Mouse (Mus musculus) common myeloid progenitor, adult 5-6 weeks (primary cell): Measurements from ENCODE around the gene Aqp5. TPM values are rescaled to one million over a fixed set of nuclear protein-coding genes. Genes with fewer than 3 reads are reported as not detected.

Experiments
- ATAC-seq: replicated peaks from 2 replicates; pipeline ENCODE4 v1.8.0; 2016; ENCODE audit warnings: low read depth, mild to moderate bottlenecking, moderate TSS enrichment, inconsistent platforms; ENCODE audit not compliant: poor library complexity, severe bottlenecking
- total RNA-seq: library from RNA; stranded (forward); fragments of 200-1000, 187-1606 nt; gene quantifications from 2 replicates; pipeline ENCODE4 v1.2.3, GENCODE M21; 2017

Gene Aqp5
- total RNA-seq, 1 experiment from 2014 or later: not detected

DNA sequence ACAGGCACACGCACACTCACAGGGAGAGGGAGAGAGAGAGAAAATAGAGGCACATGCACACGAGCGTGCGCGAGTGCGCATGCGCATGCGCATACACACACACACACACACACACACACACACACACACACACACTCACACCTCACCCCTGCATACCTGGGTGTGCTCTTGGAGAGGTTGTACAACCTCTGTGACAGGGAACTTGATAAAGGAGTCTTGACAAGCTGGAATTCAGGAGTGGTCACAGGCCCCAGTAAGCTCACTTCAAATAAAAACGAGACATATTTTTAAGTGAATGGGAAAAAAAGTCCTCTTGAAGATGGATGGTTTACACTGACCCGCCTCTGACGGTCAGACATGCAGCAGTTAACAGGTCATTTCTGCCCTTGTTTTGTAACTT is 31.5 kb downstream of the Aqp5 start:
- no peak for ATAC-seq

DNA sequence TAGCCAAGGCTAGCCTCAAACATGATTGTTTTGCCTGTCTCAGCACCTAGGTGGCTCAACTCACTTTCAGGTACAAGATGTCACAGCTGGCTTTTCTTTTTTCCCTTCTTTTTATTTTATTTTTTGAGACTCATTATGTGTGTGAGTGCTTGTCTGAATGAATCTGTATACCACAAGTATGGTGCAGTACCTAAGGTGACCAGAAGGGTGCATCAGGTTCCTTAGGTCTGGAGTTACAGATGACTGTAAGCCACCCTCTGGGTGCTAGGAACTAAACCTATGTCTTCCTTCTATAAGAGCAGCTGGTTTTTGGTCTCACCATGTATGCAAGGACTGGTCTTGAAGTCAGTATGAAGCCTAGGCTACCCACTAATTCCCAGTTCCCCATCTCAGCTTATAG is 41.0 kb downstream of the Aqp5 start:
- no peak for ATAC-seq

DNA sequence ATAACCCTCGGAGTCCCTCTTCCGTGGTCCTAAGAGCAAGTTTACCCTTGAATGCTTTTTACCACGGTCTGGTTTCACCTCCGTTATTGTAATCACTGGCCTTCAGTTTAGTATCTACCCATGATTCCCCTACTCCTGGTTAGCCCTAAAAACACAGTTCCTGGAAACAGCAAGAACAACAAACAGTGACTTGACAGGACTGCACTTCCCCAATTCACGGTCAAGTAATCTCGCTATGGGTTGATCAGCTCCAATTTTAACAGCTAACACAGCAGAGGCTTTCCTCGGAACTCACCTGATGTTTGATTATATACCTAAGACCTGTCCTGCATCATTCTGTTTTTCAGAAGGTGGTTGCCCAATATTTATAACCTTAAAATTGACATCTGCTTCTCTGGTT is 44.1 kb downstream of the Aqp5 start:
- ATAC-seq: no peak; the same call in 1 of the 2 replicates

DNA sequence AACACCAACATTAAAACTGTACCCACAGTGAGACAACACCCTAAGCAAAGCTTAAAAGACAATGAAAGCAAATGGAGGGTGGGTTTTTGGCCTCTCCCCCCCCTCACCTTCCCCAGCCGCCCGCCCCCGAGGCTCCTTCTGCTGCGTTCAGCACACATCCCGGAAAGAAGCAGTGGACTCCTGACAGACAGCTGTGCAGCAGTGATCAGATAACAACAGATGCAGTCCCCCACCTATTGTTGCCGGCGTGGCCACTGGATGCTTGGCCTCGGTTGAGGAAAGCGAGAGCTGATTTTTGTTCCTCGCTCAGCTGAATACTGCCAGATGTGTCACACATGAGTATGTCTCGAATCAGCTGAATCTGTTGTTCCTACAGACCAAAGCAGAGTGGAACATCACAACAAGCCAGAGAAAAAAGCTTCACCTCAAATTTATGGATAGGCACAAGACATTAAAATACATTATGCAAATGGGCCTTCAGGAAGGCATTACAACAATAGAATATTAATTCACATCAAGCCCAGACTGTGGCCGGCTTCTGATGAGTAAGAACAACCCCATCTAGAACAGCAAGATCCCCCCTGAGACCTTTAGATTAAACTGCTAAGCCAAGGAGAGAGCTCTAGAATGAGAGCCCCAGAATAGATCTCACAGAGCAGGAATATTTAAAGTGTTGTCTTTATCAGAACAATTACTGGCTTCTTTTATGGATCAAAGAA is 47.0 kb downstream of the Aqp5 start:
- ATAC-seq: no peak

DNA sequence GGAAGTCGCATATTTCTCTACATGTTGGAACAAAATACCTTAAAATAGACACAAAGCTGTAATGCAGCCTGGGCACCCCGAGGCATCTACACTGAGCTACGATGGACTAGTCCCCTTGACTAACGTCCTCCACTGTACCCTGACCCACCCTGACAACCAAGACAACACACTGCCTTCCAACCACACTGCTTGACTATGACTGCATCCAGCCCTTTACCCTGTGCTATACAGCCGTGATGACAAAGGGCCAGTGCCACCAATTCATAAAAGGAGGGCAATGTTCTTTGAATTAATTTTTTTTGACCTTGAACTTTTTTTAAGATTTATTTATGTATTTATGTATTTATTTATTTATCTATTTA is 47.5 kb downstream of the Aqp5 start:
- ATAC-seq: no peak

DNA sequence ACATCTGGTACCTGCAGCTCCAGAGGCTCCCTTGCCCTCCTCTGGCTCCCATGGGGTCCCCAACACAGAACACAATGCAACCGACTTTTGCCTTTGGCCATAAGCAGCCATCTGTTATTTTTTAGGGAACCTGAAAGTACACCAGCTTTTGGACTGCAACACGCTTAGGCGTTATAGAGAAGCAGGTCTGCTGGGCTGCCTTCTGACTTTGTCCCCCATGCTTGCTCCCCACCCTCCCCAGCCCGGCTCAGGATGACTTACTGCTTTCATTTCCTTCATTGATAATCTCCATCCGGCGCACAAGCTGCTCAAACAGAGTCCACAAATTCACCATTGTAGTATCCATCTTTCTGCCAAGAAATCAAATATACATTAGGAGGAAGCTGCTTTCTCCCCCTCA is 52.0 kb downstream of the Aqp5 start:
- ATAC-seq: peak; percentile 42

DNA sequence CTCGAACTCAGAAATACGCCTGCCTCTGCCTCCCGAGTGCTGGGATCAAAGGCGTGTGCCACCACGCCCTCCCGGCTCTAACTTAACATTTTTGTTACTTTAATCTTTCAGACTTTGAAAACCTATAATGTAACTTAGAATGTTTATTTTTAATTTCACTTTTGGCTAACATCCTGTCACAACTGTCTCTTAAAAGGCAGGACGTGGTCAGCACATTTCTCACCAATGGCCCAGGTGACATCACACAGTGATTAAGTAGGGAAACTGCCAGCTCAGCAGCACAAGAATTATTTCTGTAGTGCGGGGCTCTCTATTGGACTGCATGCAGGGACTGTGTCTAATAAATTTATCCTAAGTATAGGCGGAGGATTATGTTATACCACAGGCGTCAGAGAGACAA is 53.2 kb downstream of the Aqp5 start:
- no peak for ATAC-seq

Other genes starting within 250 kb of the Aqp5 start
- 9.2 and 9.6 TPM in 2 replicates for gene Fmnl3, start 220.3 kb upstream of the Aqp5 start, total RNA-seq
- gene Tmbim6, start 197.9 kb upstream of the Aqp5 start, total RNA-seq: 92.2 and 125 TPM in 2 replicates
- gene Nckap5l, start 133.0 kb upstream of the Aqp5 start, total RNA-seq: 0.78 and 6.7 TPM in 2 replicates
- gene Bcdin3d, start 116.1 kb upstream of the Aqp5 start, total RNA-seq: 4.9 and 5.4 TPM in 2 replicates
- gene Faim2, start 62.6 kb upstream of the Aqp5 start, total RNA-seq: not detected in 2 replicates
- not detected in 2 replicates for gene Aqp2, start 11.7 kb upstream of the Aqp5 start, total RNA-seq
- not detected in 2 replicates for gene Aqp6, start 10.6 kb downstream of the Aqp5 start, total RNA-seq
- gene Racgap1, start 60.9 kb downstream of the Aqp5 start, total RNA-seq: 60.6 and 78.1 TPM in 2 replicates
- not detected in 2 replicates for gene Asic1, start 79.6 kb downstream of the Aqp5 start, total RNA-seq
- 27.9 and 34.0 TPM in 2 replicates for gene Smarcd1, start 111.3 kb downstream of the Aqp5 start, total RNA-seq
- not detected in 2 replicates for gene Gm17349, start 114.7 kb downstream of the Aqp5 start, total RNA-seq
- 0.46 and 0.82 TPM in 2 replicates for gene Gpd1, start 126.7 kb downstream of the Aqp5 start, total RNA-seq
- 31.2 and 49.0 TPM in 2 replicates for gene Cox14, start 134.8 kb downstream of the Aqp5 start, total RNA-seq
- gene Cers5, start 182.1 kb downstream of the Aqp5 start, total RNA-seq: 24.0 and 33.2 TPM in 2 replicates